8 mouse cellular contexts compared by ENCODE assay signal in the genomic region with DNA sequence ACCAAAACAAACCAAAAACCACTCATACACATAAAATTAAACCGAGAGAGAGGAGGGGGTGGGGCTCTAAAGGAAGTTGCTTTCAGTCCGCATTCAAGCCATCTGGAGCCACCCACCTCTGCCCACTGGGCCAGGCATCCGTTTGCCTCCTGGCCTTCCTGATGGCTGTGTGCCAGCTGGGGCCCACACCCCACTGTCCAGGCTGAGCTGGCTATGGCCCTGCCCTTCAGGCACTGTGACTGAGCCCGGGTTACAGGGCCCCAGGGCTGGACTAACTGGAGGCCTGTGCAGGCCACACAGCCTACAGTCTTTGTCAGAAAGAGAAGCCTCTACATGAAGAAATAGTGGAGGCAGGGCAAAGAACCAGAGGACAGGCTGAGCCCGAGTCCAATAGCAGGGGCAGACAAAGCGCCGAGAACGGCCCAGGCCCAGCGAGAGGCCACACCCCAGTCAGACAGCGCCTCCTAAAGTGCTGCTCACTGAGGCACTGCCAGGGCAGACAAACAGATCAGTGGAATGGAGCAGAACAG. TPM values are rescaled to one million over a fixed set of nuclear protein-coding genes. Genes with fewer than 3 reads are reported as not detected.
DNase-seq lines count a peak whose midpoint lies in the region; ATAC-seq and TF ChIP-seq lines count a peak whose summit lies in the region.

No protein-coding gene starts in this region.

- intact Hi-C loops in heart, adult 2 months (cut with DNase I), result no loop called here

- no peak overlapping the region for H3K9ac ChIP-seq in heart, adult 2 months (ENCODE audit: low read depth, low read length)
- peak overlapping the region; percentile 59 for H3K9ac ChIP-seq in kidney, embryonic 16.5 days (replicated peaks; ENCODE audit: low read length)

- DNase-seq in urinary bladder, adult 18-20 months (ENCODE audit: low spot score in 2 of 2), result peak; percentile 71 to 79
- no peak for DNase-seq in urinary bladder, postnatal 10 days (ENCODE audit: low spot score)
- peak; percentile 45 to 54 for DNase-seq in heart, adult 2 months
- DNase-seq in lung, postnatal 25 days (ENCODE audit: low spot score), result peak; percentile 46
- DNase-seq in spleen, postnatal 10 days (ENCODE audit: low spot score in 2 of 2), result peak; percentile 53 to 66
- no peak for DNase-seq in left cerebral cortex, adult 9 months (ENCODE audit: low spot score in 2 of 2)
- DNase-seq in layer of hippocampus, postnatal 36 days, result no peak

- H3K79me2 ChIP-seq in heart, adult 2 months (replicated peaks; ENCODE audit: control insufficient read depth, insufficient read depth, low read length), result no peaks in the 10 kb centered on the region

- H3K4me3 ChIP-seq in heart, adult 2 months, result no peak overlapping the region
- no peak overlapping the region for H3K4me3 ChIP-seq in kidney, embryonic 16.5 days (ENCODE audit: low read length)

- ATAC-seq in kidney, embryonic 16.5 days (ENCODE audit: low FRiP score, low TSS enrichment), result peak; percentile 79

- no peak for TF ChIP-seq CTCF in heart, adult 2 months (IDR thresholded peaks at IDR 0.05)

- no peak for TF ChIP-seq POLR2A in heart, adult 2 months (IDR thresholded peaks at IDR 0.05; ENCODE audit: insufficient read depth, low read depth, low read length)

- H3K9me3 ChIP-seq in kidney, embryonic 16.5 days (ENCODE audit: low read length), result no peaks in the 10 kb centered on the region

- 46% methylated on average over 10 of the region's 10 CpGs for WGBS in heart, adult 2 months
- 35% methylated on average over 10 of the region's 10 CpGs for WGBS in kidney, embryonic 16.5 days

- no peak for TF ChIP-seq EP300 in heart, adult 2 months (IDR thresholded peaks at IDR 0.05; ENCODE audit: insufficient read depth, low read depth, low read length)

- no peaks in the 10 kb centered on the region for H3K27me3 ChIP-seq in heart, adult 2 months (ENCODE audit: control insufficient read depth, insufficient read depth, low read length)
- no peaks in the 10 kb centered on the region for H3K27me3 ChIP-seq in kidney, embryonic 16.5 days (ENCODE audit: insufficient read depth, low read length)

- H3K27ac ChIP-seq in heart, adult 2 months, result no peak overlapping the region; the same call in 1 of the 2 replicates
- H3K27ac ChIP-seq in kidney, embryonic 16.5 days (ENCODE audit: low read length), result peak overlapping the region; percentile 89

- H3K4me2 ChIP-seq in kidney, embryonic 16.5 days (replicated peaks; ENCODE audit: low read depth, low read length), result peak overlapping the region; percentile 23; the same call in 1 of the 2 replicates

- peaks cover 4% of the 10 kb centered on the region for H3K4me1 ChIP-seq in heart, adult 2 months (ENCODE audit: control insufficient read depth, insufficient read depth, low read length)
- peaks cover 46% of the 10 kb centered on the region for H3K4me1 ChIP-seq in kidney, embryonic 16.5 days (ENCODE audit: insufficient read depth, low read length)

- no peaks in the 10 kb centered on the region for H3K36me3 ChIP-seq in heart, adult 2 months (ENCODE audit: control insufficient read depth, insufficient read depth, low read length)
- no peaks in the 10 kb centered on the region for H3K36me3 ChIP-seq in kidney, embryonic 16.5 days (ENCODE audit: insufficient read depth, low read length)

RNA-seq across cellular contexts. Expression of a gene that starts 13.0 kb away (rescaled TPM):
- 1 to 10 TPM; 1.8 to 2.4 TPM for total RNA-seq in heart, adult 2 months (2021)
- polyA plus RNA-seq in heart, adult 2 months (2012; rRNA removed), result 3.7 and 4.6 TPM in 2 replicates
- polyA plus RNA-seq in kidney, embryonic 16.5 days (2015; fragmentation: Nextera tagmentation; extraction: Ambion mirVana), result 17.4 and 19.5 TPM in 2 replicates
- 10 to 100 TPM; 48.6 to 48.8 TPM for total RNA-seq in layer of hippocampus, postnatal 36 days (2021)

RNA-seq across cellular contexts. Expression of a gene that starts 19.8 kb away (rescaled TPM):
- under 1 TPM in 1 of 2 experiments, not detected in 1; 0.14 TPM for total RNA-seq in heart, adult 2 months (2021)
- 0.06 TPM in 1 of 2 replicates, not detected in the other for polyA plus RNA-seq in heart, adult 2 months (2012; rRNA removed)
- 0.49 and 0.81 TPM in 2 replicates for polyA plus RNA-seq in kidney, embryonic 16.5 days (2015; fragmentation: Nextera tagmentation; extraction: Ambion mirVana)
- 1 to 10 TPM; 1.1 to 1.2 TPM for total RNA-seq in layer of hippocampus, postnatal 36 days (2021)

RNA-seq across cellular contexts. Expression of a gene that starts 34.2 kb away (rescaled TPM):
- not detected for total RNA-seq in heart, adult 2 months (2021)
- polyA plus RNA-seq in heart, adult 2 months (2012; rRNA removed), result 0.06 TPM in 1 of 2 replicates, not detected in the other
- polyA plus RNA-seq in kidney, embryonic 16.5 days (2015; fragmentation: Nextera tagmentation; extraction: Ambion mirVana), result 0.06 and 0.09 TPM in 2 replicates
- total RNA-seq in layer of hippocampus, postnatal 36 days (2021), result under 1 TPM; 0.25 to 0.42 TPM

RNA-seq across cellular contexts. Expression of a gene that starts 45.7 kb away (rescaled TPM):
- total RNA-seq in heart, adult 2 months (2021), result 1 to 10 TPM; 4.5 to 5.9 TPM
- 7.1 and 10.8 TPM in 2 replicates for polyA plus RNA-seq in heart, adult 2 months (2012; rRNA removed)
- 15.2 and 18.5 TPM in 2 replicates for polyA plus RNA-seq in kidney, embryonic 16.5 days (2015; fragmentation: Nextera tagmentation; extraction: Ambion mirVana)
- total RNA-seq in layer of hippocampus, postnatal 36 days (2021), result 10 to 100 TPM; 10.1 to 10.2 TPM

Comparison
In these comparisons a context has a peak if more than half of its experiments do, and no peak if none do; other contexts are left out.
1. DNase-seq: peak in urinary bladder, adult 18-20 months (2 of 2), heart, adult 2 months (2 of 2), lung, postnatal 25 days (single experiment) and spleen, postnatal 10 days (2 of 2); none in urinary bladder, postnatal 10 days (single experiment), left cerebral cortex, adult 9 months (0 of 2) and layer of hippocampus, postnatal 36 days (0 of 2).
2. RNA of a gene that starts 13.0 kb away (total RNA-seq): 48.6 to 48.8 TPM in layer of hippocampus, postnatal 36 days; 1.8 to 2.4 TPM in heart, adult 2 months; every median in the first group is over 10 times any median in the second.